Mouse (Mus musculus) erythroblast, embryonic 14.5 days (primary cell): ENCODE results near the gene Adsl.

Experiments used
- GATA1 ChIP-seq: IDR thresholded peaks from 2 replicates; pipeline ENCODE4 v1.6.1; 2012; ENCODE audit warnings: low read length, inconsistent platforms, mixed read lengths
- TAL1 ChIP-seq: IDR thresholded peaks from 3 replicates; pipeline ENCODE4 v1.6.1; 2012; ENCODE audit warnings: low read length, inconsistent platforms, mixed read lengths

DNA sequence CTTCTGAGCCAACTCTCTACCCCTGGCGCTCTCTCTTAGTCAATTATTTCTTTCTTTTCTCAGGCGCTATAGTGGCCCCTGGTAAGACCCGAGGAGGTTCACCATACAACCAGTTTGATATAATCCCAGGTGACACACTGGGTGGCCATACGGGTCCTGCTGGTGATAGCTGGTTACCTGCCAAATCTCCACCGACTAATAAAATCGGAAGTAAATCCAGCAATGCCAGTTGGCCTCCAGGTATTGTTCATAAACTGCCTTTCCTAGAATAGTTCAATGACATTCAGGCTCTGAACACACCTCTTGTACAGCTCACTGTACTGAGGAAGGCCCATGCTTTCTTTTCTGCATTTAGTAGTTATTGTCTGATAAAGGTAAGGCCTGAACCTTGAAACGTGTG is 31.7 kb upstream of the Adsl start:
- TF ChIP-seq GATA1 (no peak), TAL1 (no peak)
